Mouse (Mus musculus): Measurements from ENCODE around the gene Ttc13.

Ttc13 gene

GRCm38 (mm10) chr8:124703526-124703925, 18.3 kb downstream of the Ttc13 start:
- DNase-seq (ENCODE audit: low spot score): no peak

- no peak for DNase-seq (ENCODE audit: low spot score)
These were observed 19.6 kb downstream of the Ttc13 start for GRCm38 (mm10) chr8:124702183-124702582.

GRCm38 (mm10) chr8:124701023-124701422, 20.8 kb downstream of the Ttc13 start:
- no peak for DNase-seq (ENCODE audit: low spot score)

GRCm38 (mm10) chr8:124700271-124700670, 21.5 kb downstream of the Ttc13 start:
- DNase-seq (ENCODE audit: low spot score): no peak

GRCm38 (mm10) chr8:124695424-124696100, 26.2 kb downstream of the Ttc13 start:
- DNase-seq (ENCODE audit: low spot score): no peak

- no peak for DNase-seq (ENCODE audit: low spot score)
These were observed 30.1 kb downstream of the Ttc13 start for GRCm38 (mm10) chr8:124691706-124692105.

- no peak for DNase-seq (ENCODE audit: low spot score)
These were observed 32.9 kb downstream of the Ttc13 start for GRCm38 (mm10) chr8:124688899-124689298.

- DNase-seq (ENCODE audit: low spot score): no peak
These were observed 39.6 kb downstream of the Ttc13 start for GRCm38 (mm10) chr8:124682218-124682617.

GRCm38 (mm10) chr8:124681792-124682157, 40.0 kb downstream of the Ttc13 start:
- no peak for DNase-seq (ENCODE audit: low spot score)

GRCm38 (mm10) chr8:124681077-124681791, 40.5 kb downstream of the Ttc13 start:
- DNase-seq (ENCODE audit: low spot score): no peak

- DNase-seq (ENCODE audit: low spot score): no peak
These were observed 43.5 kb downstream of the Ttc13 start for GRCm38 (mm10) chr8:124678246-124678645.

GRCm38 (mm10) chr8:124677486-124677885, 44.3 kb downstream of the Ttc13 start:
- peak; percentile 85 for DNase-seq (ENCODE audit: low spot score)

- no peak for DNase-seq (ENCODE audit: low spot score)
These were observed 44.7 kb downstream of the Ttc13 start for GRCm38 (mm10) chr8:124677078-124677477.

- no peak for DNase-seq (ENCODE audit: low spot score)
These were observed 45.1 kb downstream of the Ttc13 start for GRCm38 (mm10) chr8:124676661-124677060.

- DNase-seq (ENCODE audit: low spot score): no peak
These were observed 49.4 kb downstream of the Ttc13 start for GRCm38 (mm10) chr8:124672345-124672744.

GRCm38 (mm10) chr8:124668798-124669197, 53.0 kb downstream of the Ttc13 start:
- DNase-seq (ENCODE audit: low spot score): no peak

- no peak for DNase-seq (ENCODE audit: low spot score)
These were observed 57.4 kb downstream of the Ttc13 start for GRCm38 (mm10) chr8:124664414-124664813.

- no peak for DNase-seq (ENCODE audit: low spot score)
These were observed 57.9 kb downstream of the Ttc13 start for GRCm38 (mm10) chr8:124663874-124664230.

- peak; percentile 73 for DNase-seq (ENCODE audit: low spot score)
These were observed 58.5 kb downstream of the Ttc13 start, which contains the start of gene 2310022B05Rik for GRCm38 (mm10) chr8:124663112-124663873. TSS of gene 2310022B05Rik (minus strand) at chr8:124663369.

GRCm38 (mm10) chr8:124662446-124663111, 59.2 kb downstream of the Ttc13 start:
- no peak for DNase-seq (ENCODE audit: low spot score)

GRCm38 (mm10) chr8:124661781-124662180, 60.0 kb downstream of the Ttc13 start:
- no peak for DNase-seq (ENCODE audit: low spot score)

GRCm38 (mm10) chr8:124658415-124658814, 63.4 kb downstream of the Ttc13 start:
- no peak for DNase-seq (ENCODE audit: low spot score)
